Mouse (Mus musculus): Measurements from ENCODE around the gene Rasgef1b. TPM values are rescaled to one million over a fixed set of nuclear protein-coding genes. Genes with fewer than 3 reads are reported as not detected.

Gene Rasgef1b
- polyA plus RNA-seq, 1 experiment = 4.5 TPM

- H3K4me3 ChIP-seq (ENCODE audit: control insufficient read depth, insufficient read depth, low read length) = no peak overlapping the region
- TF ChIP-seq POLR2A (IDR thresholded peaks at IDR 0.05; ENCODE audit: control insufficient read depth, extremely low read depth, insufficient read depth, low read length, poor library complexity) = no peak
- TF ChIP-seq CTCF (IDR thresholded peaks at IDR 0.05; ENCODE audit: borderline replicate concordance, control insufficient read depth, extremely low read depth, insufficient read depth, low read length, poor library complexity) = no peak
- WGBS = 94% methylated on average over 7 of the region's 7 CpGs
These were observed 545.2 kb downstream of the Rasgef1b start for GRCm38 (mm10) chr5:99183637-99184036.

GRCm38 (mm10) chr5:99174608-99175385, 554.1 kb downstream of the Rasgef1b start:
- Histone ChIP-seq H3K27me3 (ENCODE audit: control insufficient read depth, insufficient read depth, low read length) (no peaks in the 10 kb centered on the region), H3K27ac (ENCODE audit: control insufficient read depth, insufficient read depth, low read length) (no peak overlapping the region), H3K4me1 (replicated peaks; ENCODE audit: control insufficient read depth, insufficient read depth, low read length) (no peaks in the 10 kb centered on the region), H3K36me3 (ENCODE audit: control insufficient read depth, insufficient read depth, low read length) (no peaks in the 10 kb centered on the region), H3K4me3 (ENCODE audit: control insufficient read depth, insufficient read depth, low read length) (no peak overlapping the region)
- 82% methylated on average over 8 of the region's 8 CpGs for WGBS
- TF ChIP-seq CTCF (IDR thresholded peaks at IDR 0.05; ENCODE audit: borderline replicate concordance, control insufficient read depth, extremely low read depth, insufficient read depth, low read length, poor library complexity) (no peak), POLR2A (IDR thresholded peaks at IDR 0.05; ENCODE audit: control insufficient read depth, extremely low read depth, insufficient read depth, low read length, poor library complexity) (no peak)
- DNase-seq = no peak

More at GRCm38 (mm10) chr5:99183637-99184036, 545.2 kb downstream of the Rasgef1b start:
- H3K4me1 ChIP-seq (replicated peaks; ENCODE audit: control insufficient read depth, insufficient read depth, low read length) = no peaks in the 10 kb centered on the region
- no peaks in the 10 kb centered on the region for H3K27me3 ChIP-seq (ENCODE audit: control insufficient read depth, insufficient read depth, low read length)
- H3K36me3 ChIP-seq (ENCODE audit: control insufficient read depth, insufficient read depth, low read length) = no peaks in the 10 kb centered on the region
- no peak for DNase-seq
- no peak overlapping the region for H3K27ac ChIP-seq (ENCODE audit: control insufficient read depth, insufficient read depth, low read length)

DNA sequence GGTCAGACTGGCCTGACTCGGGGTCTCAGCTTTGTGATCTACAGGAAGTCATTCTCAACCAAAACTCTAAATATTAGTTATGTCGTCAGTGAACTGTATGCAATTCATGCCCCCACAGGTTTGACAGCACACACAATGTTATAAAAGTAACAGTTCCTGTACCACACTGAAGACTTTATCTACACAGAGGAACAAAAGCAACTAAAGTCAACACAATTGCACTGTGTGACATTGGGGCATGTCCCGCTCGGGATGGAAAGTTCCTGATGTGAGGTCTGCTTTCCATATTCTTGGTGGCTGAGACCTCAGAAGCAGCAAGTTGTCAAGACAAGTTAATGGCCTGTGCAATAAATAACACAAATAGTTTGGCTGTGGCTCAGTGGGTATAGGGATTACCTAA, 559.0 kb downstream of the Rasgef1b start:
- TF ChIP-seq CTCF (IDR thresholded peaks at IDR 0.05; ENCODE audit: borderline replicate concordance, control insufficient read depth, extremely low read depth, insufficient read depth, low read length, poor library complexity) = no peak
- TF ChIP-seq POLR2A (IDR thresholded peaks at IDR 0.05; ENCODE audit: control insufficient read depth, extremely low read depth, insufficient read depth, low read length, poor library complexity) = no peak
- Histone ChIP-seq H3K27ac (ENCODE audit: control insufficient read depth, insufficient read depth, low read length) (no peak overlapping the region), H3K4me3 (ENCODE audit: control insufficient read depth, insufficient read depth, low read length) (no peak overlapping the region), H3K27me3 (ENCODE audit: control insufficient read depth, insufficient read depth, low read length) (no peaks in the 10 kb centered on the region), H3K36me3 (ENCODE audit: control insufficient read depth, insufficient read depth, low read length) (no peaks in the 10 kb centered on the region), H3K4me1 (replicated peaks; ENCODE audit: control insufficient read depth, insufficient read depth, low read length) (no peaks in the 10 kb centered on the region)
- no peak for DNase-seq
- 76% methylated on average over 4 of the region's 4 CpGs for WGBS

- H3K27me3 ChIP-seq (ENCODE audit: control insufficient read depth, insufficient read depth, low read length) = no peaks in the 10 kb centered on the region
- no peak overlapping the region for H3K4me3 ChIP-seq (ENCODE audit: control insufficient read depth, insufficient read depth, low read length)
- H3K4me1 ChIP-seq (replicated peaks; ENCODE audit: control insufficient read depth, insufficient read depth, low read length) = no peaks in the 10 kb centered on the region
- WGBS = 92% methylated on average over 5 of the region's 5 CpGs
- TF ChIP-seq CTCF (IDR thresholded peaks at IDR 0.05; ENCODE audit: borderline replicate concordance, control insufficient read depth, extremely low read depth, insufficient read depth, low read length, poor library complexity) = no peak
- no peak for TF ChIP-seq POLR2A (IDR thresholded peaks at IDR 0.05; ENCODE audit: control insufficient read depth, extremely low read depth, insufficient read depth, low read length, poor library complexity)
- H3K36me3 ChIP-seq (ENCODE audit: control insufficient read depth, insufficient read depth, low read length) = no peaks in the 10 kb centered on the region
- no peak overlapping the region for H3K27ac ChIP-seq (ENCODE audit: control insufficient read depth, insufficient read depth, low read length)
- DNase-seq = no peak
These were observed 561.1 kb downstream of the Rasgef1b start for GRCm38 (mm10) chr5:99167767-99168166.

Other genes with a start within 250 kb of the Rasgef1b start
- not detected in 2 replicates for gene Vamp9, start 177.2 kb upstream of the Rasgef1b start, polyA plus RNA-seq (2012; rRNA removed)
- gene Hnrnpd, start 249.9 kb upstream of the Rasgef1b start, polyA plus RNA-seq (2012; rRNA removed) = 62.6 and 93.5 TPM in 2 replicates
- gene 4930524J08Rik, start 250.0 kb upstream of the Rasgef1b start, polyA plus RNA-seq (2012; rRNA removed) = 3.9 and 5.6 TPM in 2 replicates